Mouse (Mus musculus): ENCODE data around the gene 1700019D03Rik.
"Not testable (repeated sequence)": the region's sequence is repeated elsewhere in the genome, so short reads cannot be mapped to it uniquely, and the experiment has no call there.

1700019D03Rik gene

DNA sequence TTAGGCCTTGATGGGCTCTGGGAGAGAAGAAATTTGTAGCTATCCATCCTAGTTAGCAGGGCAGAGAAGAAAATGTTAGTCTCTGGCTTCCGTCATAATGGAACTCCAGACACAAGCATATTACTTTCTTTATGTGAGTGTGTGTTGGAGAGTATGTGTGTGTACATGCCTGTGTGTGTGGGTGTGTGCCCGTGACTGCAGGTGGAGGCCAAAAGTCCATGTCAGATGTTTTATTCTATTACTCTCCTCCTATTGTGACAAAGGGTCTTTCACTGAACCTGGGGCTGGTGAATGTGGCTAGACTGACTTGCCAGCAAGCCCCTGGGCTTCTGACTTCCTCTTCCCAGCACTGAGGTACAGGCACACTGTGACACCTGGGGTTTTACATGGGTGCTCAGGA lies 65.5 kb downstream of the 1700019D03Rik start:
- no peak for DNase-seq (ENCODE audit: low spot score in 2 of 2)

DNA sequence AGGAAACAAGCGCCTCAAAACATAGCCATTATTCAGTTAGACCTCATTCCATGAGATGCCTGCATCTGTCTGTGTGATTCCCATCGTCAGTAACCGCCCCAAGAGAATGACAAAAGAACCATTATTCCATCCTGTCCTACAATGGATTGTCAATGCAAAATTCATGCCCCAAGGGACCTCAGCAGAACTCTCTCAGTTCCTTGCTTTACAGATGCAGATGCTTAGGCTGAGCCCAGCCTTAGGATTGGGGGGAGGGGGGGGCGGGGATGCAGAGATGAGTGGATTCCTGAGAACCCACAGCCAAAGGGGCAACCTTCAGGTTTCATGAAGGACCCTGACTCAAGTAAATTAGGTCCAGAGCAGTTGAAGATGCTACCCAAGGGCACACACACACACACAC lies 66.4 kb downstream of the 1700019D03Rik start:
- DNase-seq (ENCODE audit: low spot score in 2 of 2), result no peak

DNA sequence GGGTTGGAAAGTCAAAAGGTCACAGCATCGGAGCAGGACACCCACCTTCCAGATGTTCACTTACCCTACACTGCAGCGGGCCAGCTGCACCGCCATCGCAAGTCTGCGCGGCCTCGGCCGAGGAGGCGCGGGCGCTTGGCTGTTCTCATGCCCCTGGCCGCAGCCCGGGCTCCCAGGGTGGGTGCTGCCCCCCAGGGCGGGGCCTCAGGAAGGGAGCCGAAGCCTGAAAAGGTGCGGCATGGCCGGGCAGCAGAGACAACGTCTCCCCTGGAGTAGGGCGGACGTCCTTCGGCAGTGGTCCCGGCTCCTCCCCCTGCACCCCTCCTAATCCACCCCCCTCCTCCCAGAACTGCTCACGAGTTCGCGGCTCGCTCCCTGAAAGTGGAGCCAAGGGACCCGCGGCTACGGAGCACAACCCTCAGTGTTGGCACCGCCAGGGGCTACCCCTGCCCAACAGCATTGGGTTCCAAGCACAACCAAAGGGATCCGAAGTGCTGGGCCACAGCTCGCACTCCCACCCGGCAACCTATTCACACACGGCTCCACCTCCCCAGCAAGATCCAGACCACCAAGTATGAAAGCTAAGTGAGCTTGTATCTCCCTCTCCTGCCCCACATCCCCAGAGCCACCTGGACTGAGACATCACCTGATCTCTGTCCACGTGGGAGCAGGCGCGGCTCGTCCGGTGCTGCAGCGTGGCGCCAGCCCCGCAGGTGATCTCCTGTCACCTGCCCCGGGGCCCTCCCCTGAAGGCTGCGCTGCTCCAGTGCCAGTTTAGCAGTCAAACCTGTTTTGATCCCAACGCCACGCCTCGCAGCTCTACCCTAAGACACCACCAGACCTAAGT lies 67.2 kb downstream of the 1700019D03Rik start:
- DNase-seq (ENCODE audit: low spot score in 2 of 2), result no peak

DNA sequence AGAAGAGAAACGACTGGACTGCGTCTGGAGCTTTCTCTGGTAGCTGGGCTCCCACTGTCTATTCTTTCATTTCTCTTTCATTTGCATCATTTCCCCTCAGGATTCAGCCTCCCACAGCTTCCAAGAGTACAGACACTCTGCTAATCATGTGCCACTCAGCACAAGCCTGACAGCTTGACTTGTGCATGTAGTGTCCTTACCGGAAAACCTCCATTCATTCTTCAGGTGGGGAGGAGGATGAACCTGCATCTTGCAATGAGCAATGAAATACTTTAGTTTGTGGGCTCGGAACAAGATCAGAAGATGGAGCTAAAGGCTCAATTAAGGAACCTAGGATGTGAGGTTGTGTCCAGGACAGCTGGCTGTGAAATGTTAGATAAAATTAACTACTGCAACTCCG lies 67.8 kb downstream of the 1700019D03Rik start:
- DNase-seq (ENCODE audit: low spot score in 2 of 2), result no peak

DNA sequence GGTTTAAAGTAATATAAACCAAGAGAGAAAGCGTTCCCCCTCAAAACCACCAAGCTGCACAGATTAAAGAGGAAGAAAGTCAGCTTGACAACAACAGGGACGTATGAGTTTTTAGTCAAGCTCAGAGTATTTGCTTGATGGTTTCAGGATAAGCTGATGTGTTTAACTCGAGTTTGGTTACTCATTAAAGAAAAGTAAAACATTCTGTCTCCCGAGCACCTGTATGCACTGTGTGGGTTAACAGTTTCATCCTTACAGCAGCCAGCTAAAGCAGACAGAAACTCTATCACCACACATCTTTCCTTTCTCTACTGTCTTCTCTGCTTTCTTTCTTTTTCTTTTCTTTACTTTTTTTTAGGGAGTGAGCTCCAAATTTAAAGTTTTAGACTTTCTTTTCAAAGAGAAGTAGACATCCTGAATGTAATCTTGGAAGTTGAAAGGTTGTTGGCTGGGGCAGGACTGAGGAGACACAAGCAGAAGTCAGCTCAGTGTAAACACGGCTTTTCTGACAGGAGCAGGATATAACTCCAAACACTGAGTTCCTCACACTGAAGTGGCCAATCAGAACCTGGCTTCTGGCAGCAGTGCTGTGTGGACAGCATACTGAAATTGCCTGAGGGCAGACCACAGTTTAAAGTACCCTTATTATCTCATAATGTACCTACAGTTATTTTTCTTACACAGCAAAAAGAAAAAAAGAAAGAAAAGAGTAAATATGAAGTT lies 68.7 kb downstream of the 1700019D03Rik start:
- DNase-seq (ENCODE audit: low spot score in 2 of 2), result no peak

DNA sequence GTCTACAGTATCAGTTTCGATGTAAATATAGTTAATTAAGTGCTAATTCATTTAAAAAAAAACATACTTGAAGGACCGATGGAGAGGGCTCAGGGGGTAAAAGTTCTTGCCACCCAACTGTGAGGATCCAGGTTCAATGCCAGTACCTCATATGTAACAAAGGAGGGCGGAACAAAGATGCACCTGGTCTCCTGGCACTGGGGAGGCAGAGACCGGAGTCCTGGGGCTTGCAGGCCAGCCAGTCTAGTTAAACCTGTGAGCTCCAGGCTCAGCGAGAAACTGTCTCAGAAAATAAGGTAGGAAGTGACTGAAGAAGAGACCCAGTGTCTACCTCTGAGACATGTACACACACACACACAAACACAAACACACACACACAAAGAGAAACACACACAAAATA lies 72.1 kb downstream of the 1700019D03Rik start:
- DNase-seq (ENCODE audit: low spot score in 2 of 2), result no peak

DNA sequence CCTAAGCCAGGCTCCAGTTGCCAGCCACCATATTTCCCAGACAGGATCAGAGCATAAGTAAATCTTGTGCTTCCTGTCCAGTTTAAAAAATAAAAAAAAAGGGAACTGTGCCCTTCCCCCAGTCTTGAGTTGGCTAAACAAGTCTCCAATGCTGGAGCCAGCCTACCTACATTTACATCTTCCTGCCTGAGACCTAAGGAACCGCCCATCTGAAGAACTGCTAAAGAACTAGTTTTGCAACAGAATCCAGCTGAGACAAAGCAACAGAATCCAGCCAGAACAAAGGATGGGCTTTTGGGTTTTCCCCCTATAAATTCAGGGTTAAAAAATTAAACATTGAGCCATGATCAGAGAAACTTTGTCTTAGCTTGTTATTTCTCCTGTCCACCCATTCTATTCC lies 81.0 kb downstream of the 1700019D03Rik start:
- no peak for DNase-seq (ENCODE audit: low spot score in 2 of 2)

DNA sequence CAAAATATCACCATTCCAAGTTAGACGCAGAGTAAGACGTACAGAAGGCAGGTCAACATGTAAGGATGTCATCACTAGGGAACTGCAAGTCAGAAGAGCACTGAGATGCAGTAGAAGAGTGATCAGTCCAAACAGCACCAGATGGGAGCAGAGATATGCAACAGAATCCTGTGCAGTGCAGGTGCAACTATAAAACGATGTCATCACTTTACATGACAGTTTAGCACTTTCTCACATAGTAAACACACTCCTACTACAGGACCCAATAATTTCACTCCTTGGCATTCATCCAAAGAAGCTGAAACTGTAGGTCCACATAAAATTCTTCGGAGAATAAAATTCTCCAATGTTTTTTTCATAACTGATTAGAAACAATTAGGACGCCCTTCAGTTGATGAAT lies 85.5 kb downstream of the 1700019D03Rik start:
- no peak for DNase-seq (ENCODE audit: low spot score in 2 of 2)

DNA sequence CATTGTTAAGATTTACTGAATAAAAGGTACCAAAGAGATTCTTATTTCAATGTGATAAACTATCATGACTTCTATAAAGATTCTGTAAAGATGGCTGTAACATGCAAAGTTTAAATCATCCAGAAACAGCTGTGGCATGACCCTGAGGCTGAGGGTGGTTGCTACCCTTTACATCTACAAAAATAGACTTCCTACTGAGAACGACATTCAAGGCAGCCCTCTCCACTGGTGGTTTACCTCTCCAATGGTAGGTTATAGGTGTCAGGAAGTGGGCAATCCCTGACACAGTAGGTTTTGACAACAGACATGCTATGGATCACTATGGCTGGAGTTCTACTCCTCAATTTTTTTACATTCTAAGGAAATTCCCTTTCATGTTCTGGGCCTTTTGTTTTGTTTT lies 95.5 kb downstream of the 1700019D03Rik start:
- not testable (repeated sequence) for DNase-seq (ENCODE audit: low spot score in 2 of 2)

DNA sequence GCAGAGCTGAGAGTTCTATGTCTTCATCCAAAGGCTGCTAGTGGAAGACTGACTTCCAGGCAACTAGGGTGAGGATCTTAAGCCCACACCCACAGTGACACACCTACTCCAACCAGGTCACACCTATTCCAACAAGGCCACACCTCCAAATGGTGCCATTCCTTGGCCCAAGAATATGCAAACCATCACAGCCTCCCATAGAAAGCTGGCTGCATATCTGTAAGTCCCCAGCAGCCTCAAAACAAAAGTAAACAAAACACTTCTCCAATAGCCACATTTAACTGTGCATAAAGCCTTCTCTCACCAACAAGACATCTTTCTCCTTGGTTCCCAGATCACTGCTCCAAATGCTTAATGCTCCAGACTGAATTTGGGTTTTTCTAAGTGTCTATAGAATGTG lies 101.1 kb downstream of the 1700019D03Rik start:
- not testable (repeated sequence) for DNase-seq (ENCODE audit: low spot score in 2 of 2)

DNA sequence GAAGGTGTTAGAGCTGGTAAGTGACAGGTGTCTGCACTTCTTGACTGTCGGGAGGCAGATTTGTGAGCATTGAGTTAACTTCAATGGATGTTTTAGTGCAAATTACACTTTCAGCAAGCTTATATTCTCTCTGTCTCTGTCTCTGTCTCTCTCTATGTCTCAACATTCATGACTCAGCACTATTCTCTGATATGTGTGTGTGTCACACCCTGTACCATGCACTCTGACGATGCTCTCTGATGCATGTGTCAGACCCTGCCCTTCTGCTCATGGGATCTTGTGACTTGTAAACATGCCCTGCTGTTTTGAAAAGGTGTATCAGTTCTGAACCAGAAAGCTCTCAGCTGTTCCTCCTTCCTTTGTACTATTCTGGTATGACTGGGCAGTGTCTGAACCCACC lies 103.3 kb downstream of the 1700019D03Rik start:
- DNase-seq (ENCODE audit: low spot score in 2 of 2), result no peak

DNA sequence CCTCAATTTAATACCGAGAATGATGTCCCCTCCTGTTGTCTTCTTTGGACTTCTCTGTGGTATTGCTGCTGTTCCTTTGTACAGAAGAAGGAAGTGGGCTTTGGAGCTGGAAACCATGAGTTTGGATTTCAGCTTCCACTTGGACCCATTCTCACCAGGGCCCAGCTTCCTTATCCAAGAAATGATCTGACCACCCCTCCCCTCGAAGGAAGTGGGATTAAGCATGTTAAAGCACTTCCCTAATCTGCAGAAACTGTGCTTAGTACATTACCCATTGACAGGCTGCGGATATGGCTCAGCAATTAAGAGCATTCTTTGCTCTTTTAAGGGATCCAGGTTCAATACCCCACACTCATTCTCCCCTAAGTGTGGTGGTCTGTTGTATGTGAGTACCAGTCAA lies 110.2 kb downstream of the 1700019D03Rik start:
- DNase-seq (ENCODE audit: low spot score in 2 of 2), result no peak

DNA sequence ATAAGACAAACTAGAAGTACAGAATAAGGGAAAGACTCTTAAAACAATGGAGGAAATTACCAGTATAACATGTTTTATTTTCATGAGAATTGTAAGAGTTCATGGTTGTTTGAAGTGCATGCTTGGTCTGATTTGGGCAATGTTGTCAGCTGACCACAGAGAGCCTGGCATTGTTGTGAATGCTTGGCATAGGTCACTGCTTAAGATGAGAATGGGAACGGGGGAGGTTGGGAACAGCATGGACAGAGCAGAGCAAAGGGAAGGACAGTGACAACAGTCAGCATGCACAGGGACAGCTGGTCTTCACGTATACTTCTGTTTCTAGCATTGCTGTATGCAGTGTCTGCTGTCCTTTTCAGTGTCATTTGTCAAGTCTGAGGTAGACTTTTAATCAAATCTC lies 135.8 kb downstream of the 1700019D03Rik start:
- DNase-seq (ENCODE audit: low spot score in 2 of 2), result no peak

All from heart, adult 9 months (tissue).